Mouse (Mus musculus): ENCODE measurements around the gene Uxt. TPM values are rescaled to one million over a fixed set of nuclear protein-coding genes. Genes with fewer than 3 reads are reported as not detected.

Gene Uxt
- total RNA-seq (2021), result 10 to 100 TPM; 13.8 to 17.4 TPM
- long read RNA-seq, experiment 1, transcript Uxt-202 (7 exons, 875 nt), result major isoform, 5 of 5 reads
- long read RNA-seq, experiment 1, partial matches to known transcripts, result 0 of 5 reads
- long read RNA-seq, experiment 1, other reads (novel, unspliced or antisense), result 0 of 5 reads
- long read RNA-seq, experiment 2, partial matches to known transcripts, result 0 of 6 reads
- long read RNA-seq, experiment 2, other reads (novel, unspliced or antisense), result 3 of 6 reads

GRCm38 (mm10) chrX:20961477-20962378, at the start of gene Uxt:
Gene Uxt, minus strand, starts transcription at chrX:20962017.
- peak within 1 kb of the TSS; percentile 85 for H3K27ac ChIP-seq
- TF ChIP-seq CTCF (conservative IDR thresholded peaks at IDR 0.05), result peak; percentile 56
- peak within 1 kb of the TSS; percentile 69 for H3K4me3 ChIP-seq
- DNase-seq (ENCODE audit: low spot score in 2 of 2), result peak; percentile 87 to 91

DNA sequence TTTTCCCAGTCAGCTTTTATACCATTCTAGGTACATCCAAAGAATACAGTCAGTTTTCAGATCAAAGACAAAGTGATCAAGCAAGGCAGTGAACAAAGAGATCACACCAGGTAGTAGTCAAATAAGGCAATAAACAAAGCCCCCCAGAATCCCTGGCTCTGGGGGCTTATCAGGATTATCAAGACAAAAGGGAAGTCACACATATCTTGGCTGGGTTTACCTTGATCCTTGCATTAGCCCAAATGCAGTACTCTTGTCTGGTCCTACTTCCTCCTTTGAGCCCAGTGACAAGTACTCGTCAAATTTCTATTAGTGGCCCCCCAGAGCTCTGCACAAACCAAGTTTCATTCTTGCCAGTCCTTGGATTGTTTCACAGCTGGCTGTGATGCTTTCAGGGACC, 19.1 kb upstream of the Uxt start:
- H3K27ac ChIP-seq, result no peak overlapping the region
- H3K4me3 ChIP-seq, result no peak overlapping the region
- TF ChIP-seq CTCF (conservative IDR thresholded peaks at IDR 0.05), result no peak
- no peak for DNase-seq (ENCODE audit: low spot score in 2 of 2)

DNA sequence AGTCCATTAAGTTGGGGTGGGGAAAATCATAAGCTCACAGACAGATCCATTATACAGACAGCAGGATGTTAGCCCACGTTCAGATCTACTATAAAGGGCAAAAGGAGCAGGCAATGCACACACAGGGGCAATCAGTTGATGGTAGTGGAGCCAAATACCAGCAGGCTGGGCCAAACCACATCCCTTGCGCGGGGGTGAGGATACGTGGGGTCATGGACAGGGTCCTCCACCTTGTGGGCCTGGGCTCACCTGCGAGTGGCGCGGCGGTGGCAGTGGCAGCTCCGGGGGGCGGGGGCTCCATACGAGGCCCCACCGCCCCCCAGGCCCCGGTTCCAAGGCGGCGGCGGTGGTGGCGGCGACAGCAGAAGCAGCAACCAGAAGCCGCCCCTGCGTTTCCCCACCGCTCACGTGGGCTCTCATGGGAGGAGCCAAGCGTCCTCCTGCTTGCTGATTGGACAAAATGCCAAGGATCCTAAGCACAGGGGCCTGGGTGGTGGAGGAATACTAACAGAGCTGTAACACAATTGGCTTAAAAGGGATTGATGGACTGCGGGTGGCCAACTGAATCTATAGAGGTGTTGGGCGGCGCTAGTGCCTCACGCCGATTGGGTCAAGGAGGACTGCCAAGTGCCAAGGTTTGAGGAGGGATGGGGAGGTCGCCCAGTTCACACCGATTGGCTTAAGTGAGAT, 11.5 kb downstream of the Uxt start, which contains the start of gene Elk1:
Gene Elk1, minus strand, starts transcription at position 418 of the 690 bp plus-strand sequence.
- H3K4me3 ChIP-seq, result peak within 1 kb of the TSS; percentile 63
- TF ChIP-seq CTCF (conservative IDR thresholded peaks at IDR 0.05), result no peak
- peak; percentile 78 to 90 for DNase-seq (ENCODE audit: low spot score in 2 of 2)
- H3K27ac ChIP-seq, result peak within 1 kb of the TSS; percentile 90

DNA sequence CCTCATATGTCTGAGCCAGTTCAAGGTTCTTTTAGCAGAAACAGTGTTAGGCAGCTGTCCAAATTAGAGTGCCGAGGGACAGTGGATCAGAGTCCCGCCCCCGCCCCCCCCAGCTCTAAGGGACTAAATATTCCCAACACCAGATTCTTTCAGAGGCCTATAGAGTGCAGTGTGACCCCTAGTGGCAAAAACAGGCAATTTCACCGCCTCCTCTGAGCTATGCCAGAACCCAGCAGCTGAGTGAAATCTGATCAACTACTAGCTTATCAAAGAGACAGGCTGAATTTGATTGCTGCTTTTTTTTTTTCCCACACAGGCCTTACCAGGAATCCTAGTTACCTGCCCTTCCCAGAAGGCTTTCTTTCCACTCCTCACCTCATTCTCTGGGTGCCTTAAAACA, 15.8 kb downstream of the Uxt start:
- TF ChIP-seq CTCF (conservative IDR thresholded peaks at IDR 0.05), result peak; percentile 77
- Histone ChIP-seq H3K27ac (peak overlapping the region; percentile 72), H3K4me3 (no peak overlapping the region)
- peak; percentile 55 to 58 for DNase-seq (ENCODE audit: low spot score in 2 of 2)

- no peak for TF ChIP-seq CTCF (conservative IDR thresholded peaks at IDR 0.05)
- Histone ChIP-seq H3K4me3 (no peak overlapping the region), H3K27ac (no peak overlapping the region)
- DNase-seq (ENCODE audit: low spot score in 2 of 2), result no peak
Observed at GRCm38 (mm10) chrX:20931963-20932362, 29.9 kb downstream of the Uxt start.

- DNase-seq (ENCODE audit: low spot score in 2 of 2), result no peak
- Histone ChIP-seq H3K27ac (no peak within 1 kb of the TSS), H3K4me3 (no peak within 1 kb of the TSS)
- TF ChIP-seq CTCF (conservative IDR thresholded peaks at IDR 0.05), result no peak
Observed at GRCm38 (mm10) chrX:20931364-20931763, 30.5 kb downstream of the Uxt start, which contains the start of gene Cfp. Gene Cfp, minus strand, starts transcription at chrX:20931555.

DNA sequence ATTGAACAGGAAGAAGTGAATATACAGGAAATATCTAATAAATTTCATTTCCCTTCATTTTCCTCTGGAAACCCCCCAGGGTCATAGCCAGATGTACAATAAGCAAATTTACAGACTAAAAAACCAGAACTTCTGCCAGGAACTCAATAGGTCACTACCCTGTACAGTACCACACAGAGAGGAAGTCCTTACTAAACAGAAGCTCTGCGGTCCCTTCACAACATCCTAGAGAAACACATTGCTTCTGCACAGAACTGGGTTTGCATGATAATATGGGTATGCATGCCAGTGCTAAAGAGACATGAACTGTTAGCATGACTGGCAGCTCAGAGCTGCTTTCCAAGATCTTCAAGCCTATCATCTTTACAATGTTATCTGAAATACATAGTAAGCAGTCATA, 32.0 kb downstream of the Uxt start:
- no peak for TF ChIP-seq CTCF (conservative IDR thresholded peaks at IDR 0.05)

DNA sequence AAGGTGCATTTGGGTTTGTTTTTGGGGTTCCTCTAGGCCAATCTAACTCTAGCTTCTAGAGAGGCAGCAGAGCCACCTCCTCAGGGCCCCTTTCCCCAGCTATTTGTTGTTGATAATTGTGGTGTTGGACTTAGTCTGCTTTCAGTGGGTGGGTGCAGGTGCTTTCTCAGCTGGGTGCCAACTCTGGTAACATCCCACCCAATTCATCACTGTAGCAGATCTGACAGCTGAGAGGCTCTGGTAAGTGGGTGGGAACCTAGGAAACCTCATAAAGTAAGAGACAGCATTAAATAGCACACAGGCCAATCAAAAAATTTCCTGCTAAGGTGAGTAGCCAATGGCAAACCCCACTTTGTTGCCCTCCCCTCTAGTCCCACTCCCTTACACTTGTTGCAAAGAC, 36.8 kb downstream of the Uxt start:
- H3K4me3 ChIP-seq, result no peak overlapping the region
- DNase-seq (ENCODE audit: low spot score in 2 of 2), result no peak
- H3K27ac ChIP-seq, result no peak overlapping the region; the same call in 1 of the 2 replicates
- TF ChIP-seq CTCF (conservative IDR thresholded peaks at IDR 0.05), result no peak

More for the DNA sequence above, 32.0 kb downstream of the Uxt start:
- no peak overlapping the region for H3K27ac ChIP-seq
- no peak overlapping the region for H3K4me3 ChIP-seq
- DNase-seq (ENCODE audit: low spot score in 2 of 2), result no peak

DNA sequence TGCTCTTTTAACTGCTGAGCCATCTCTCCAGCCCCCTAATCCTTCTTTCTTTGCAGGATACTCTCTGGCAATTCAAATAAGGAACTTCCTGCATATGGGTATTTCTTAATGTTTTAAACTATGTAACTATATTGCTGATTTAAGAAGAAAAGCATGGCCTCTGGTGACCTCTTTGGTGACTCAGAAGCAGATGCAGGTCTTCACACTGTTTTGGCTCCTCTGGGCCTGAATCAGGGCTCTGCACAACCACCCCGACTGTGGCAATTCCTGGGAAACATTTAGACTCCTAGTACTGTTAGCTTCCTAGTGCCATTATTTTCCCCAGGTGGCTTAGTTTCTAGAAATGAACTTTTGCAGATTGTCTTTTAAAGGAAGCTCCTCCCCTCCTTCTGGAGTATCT, 38.3 kb downstream of the Uxt start:
- no peak for TF ChIP-seq CTCF (conservative IDR thresholded peaks at IDR 0.05)
- no peak for DNase-seq (ENCODE audit: low spot score in 2 of 2)
- H3K4me3 ChIP-seq, result no peak overlapping the region
- no peak overlapping the region for H3K27ac ChIP-seq

DNA sequence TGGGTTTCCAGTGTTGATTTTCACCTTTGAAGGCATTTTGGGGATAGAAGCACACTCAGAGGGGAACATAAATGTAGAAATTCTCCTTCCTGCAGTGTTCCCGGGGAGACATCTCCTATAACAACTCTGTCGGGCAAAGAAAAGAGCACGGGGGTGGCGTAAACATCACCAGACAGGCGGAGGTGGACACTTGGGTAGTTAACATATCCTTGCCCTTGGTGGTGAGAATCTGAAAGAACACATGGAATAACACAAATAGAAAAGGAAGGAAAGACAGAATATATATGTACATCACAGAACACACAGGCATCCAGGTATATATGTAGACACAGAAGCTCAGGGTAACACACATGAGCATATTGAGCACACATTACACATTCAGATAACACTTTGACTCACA, 40.5 kb downstream of the Uxt start:
- Histone ChIP-seq H3K27ac (peak overlapping the region; percentile 93), H3K4me3 (peak overlapping the region; percentile 71)
- no peak for DNase-seq (ENCODE audit: low spot score in 2 of 2)
- no peak for TF ChIP-seq CTCF (conservative IDR thresholded peaks at IDR 0.05)

DNA sequence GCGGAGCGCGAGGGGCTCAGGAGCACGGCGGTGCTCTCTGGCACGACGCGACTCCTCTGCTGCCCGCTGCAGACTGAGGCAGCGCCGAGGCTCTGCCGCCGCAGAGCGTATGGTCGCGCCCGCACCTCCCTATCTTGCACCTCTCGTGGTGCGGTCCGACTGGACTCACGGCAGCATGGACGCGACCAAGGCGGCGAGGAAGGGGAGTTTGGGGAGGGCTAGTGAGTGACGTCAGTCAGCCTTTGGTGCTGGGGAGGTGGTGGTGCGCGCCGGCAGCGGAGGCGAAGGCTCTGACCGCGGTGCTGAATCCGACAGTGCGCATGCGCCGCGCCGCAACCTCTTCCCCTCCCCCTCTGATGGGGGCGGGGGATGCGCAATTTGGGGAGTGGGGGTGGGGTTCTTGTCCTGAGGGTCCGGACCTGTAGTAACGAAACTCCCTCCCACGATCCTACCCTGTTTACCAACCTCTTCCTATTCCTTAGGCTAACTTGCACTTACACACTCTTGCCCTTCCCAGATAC, 40.9 kb downstream of the Uxt start, which contains the start of gene Syn1:
Gene Syn1, minus strand, starts transcription at position 161 of the 521 bp plus-strand sequence.
- peak; percentile 78 to 91 for DNase-seq (ENCODE audit: low spot score in 2 of 2)
- H3K4me3 ChIP-seq, result peak within 1 kb of the TSS; percentile 71
- no peak for TF ChIP-seq CTCF (conservative IDR thresholded peaks at IDR 0.05)
- peak within 1 kb of the TSS; percentile 93 for H3K27ac ChIP-seq

GRCm38 (mm10) chrX:20920249-20920843, 41.5 kb downstream of the Uxt start:
- no peak for DNase-seq (ENCODE audit: low spot score in 2 of 2)
- peak overlapping the region; percentile 71 for H3K4me3 ChIP-seq
- TF ChIP-seq CTCF (conservative IDR thresholded peaks at IDR 0.05), result peak; percentile 37; the same call in 1 of the 2 replicates
- H3K27ac ChIP-seq, result peak overlapping the region; percentile 93

All from layer of hippocampus, adult 2 months (tissue).